Mouse (Mus musculus): ENCODE results near the gene Slc7a1. TPM values are rescaled to one million over a fixed set of nuclear protein-coding genes. Genes with fewer than 3 reads are reported as not detected.

Slc7a1 gene
- polyA plus RNA-seq, 1 experiment from 2014 or later: 12.3 TPM

DNA sequence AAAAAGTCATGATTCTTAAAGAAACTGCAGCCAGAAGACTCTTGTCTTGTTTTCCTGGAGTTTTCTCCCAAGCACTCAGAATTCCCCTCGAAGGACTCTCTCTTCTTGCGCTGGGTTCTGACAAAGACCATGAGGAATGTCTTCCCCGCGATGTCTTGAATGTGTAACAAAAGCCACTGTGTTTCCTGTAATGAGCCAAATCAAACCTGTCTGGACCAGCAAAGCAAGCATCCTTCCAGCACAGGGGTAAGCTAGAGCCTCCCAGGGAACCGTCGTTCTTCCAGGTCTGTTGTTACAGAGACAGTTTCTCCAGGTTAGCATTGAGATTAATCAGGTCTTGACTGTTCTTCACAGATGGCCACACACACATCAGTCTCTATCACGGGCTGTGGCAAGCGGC lies 121.5 kb downstream of the Slc7a1 start:
- WGBS: 72% methylated on average over 8 of the region's 8 CpGs
- Histone ChIP-seq H3K36me3 (ENCODE audit: insufficient read depth, low read length) (no peaks in the 10 kb centered on the region), H3K4me2 (ENCODE audit: low read length) (no peak overlapping the region), H3K4me1 (replicated peaks; ENCODE audit: insufficient read depth, low read length) (no peaks in the 10 kb centered on the region), H3K27ac (no peak overlapping the region), H3K27me3 (ENCODE audit: insufficient read depth, low read length) (no peaks in the 10 kb centered on the region), H3K9ac (ENCODE audit: low read depth, low read length) (no peak overlapping the region), H3K4me3 (replicated peaks; ENCODE audit: low read depth, low read length) (no peak overlapping the region), H3K9me3 (replicated peaks; ENCODE audit: low read length) (no peaks in the 10 kb centered on the region)
- no peak for DNase-seq (ENCODE audit: low spot score)
- no peak for TF ChIP-seq CTCF (IDR thresholded peaks at IDR 0.05; ENCODE audit: low read depth)
- ATAC-seq (replicated peaks; ENCODE audit: low FRiP score, low read depth): no peak

Other genes starting within 250 kb of the Slc7a1 start
- gene Ubl3, start 152.9 kb upstream of the Slc7a1 start, polyA plus RNA-seq (2015; fragmentation: Nextera tagmentation; extraction: Ambion mirVana): 100 and 104 TPM in 2 replicates

All from kidney, postnatal 0 days (tissue).